Mouse (Mus musculus) kidney, embryonic 14.5 days (tissue): ENCODE measurements around the gene Gm17409. TPM values are rescaled to one million over a fixed set of nuclear protein-coding genes. Genes with fewer than 3 reads are reported as not detected.

ENCODE experiments used
- ATAC-seq: fragments of 200-750 bp; cut with Nextera tagmentation; 2 replicates; pipeline ENCODE4 v1.8.0; 2017; ENCODE audit warnings: moderate number of reproducible peaks, mild to moderate bottlenecking, moderate TSS enrichment, moderate library complexity; ENCODE audit not compliant: low FRiP score, low TSS enrichment
- H3K27ac ChIP-seq: fragments of 300-500 bp; sonication (generic); 2 replicates; pipeline ENCODE4 v1.5.1; 2014; ENCODE audit warnings: low read depth, mild to moderate bottlenecking, low read length, moderate library complexity, mixed read lengths
- H3K27me3 ChIP-seq: fragments of 300-500 bp; sonication (generic); 2 replicates; pipeline ENCODE4 v1.6.1; 2014; ENCODE audit warnings: mild to moderate bottlenecking, low read length; ENCODE audit not compliant: control insufficient read depth, insufficient read depth
- H3K36me3 ChIP-seq: fragments of 300-500 bp; sonication (generic); 2 replicates; pipeline ENCODE4 v1.6.1; 2014; ENCODE audit warnings: low read length, mixed read lengths; ENCODE audit not compliant: control insufficient read depth, insufficient read depth
- H3K4me1 ChIP-seq: fragments of 300-500 bp; sonication (generic); 2 replicates; pipeline ENCODE4 v1.6.1; 2014; ENCODE audit warnings: low read length, mixed read lengths; ENCODE audit not compliant: control insufficient read depth, insufficient read depth
- H3K4me2 ChIP-seq: fragments of 300-500 bp; sonication (generic); replicated peaks from 2 replicates; pipeline ENCODE4 v1.6.1; 2014; ENCODE audit warnings: low read depth, mild to moderate bottlenecking, low read length
- H3K4me3 ChIP-seq: fragments of 300-500 bp; sonication (generic); 2 replicates; pipeline ENCODE4 v1.5.1; 2014; ENCODE audit warnings: mild to moderate bottlenecking, low read length
- H3K9ac ChIP-seq: fragments of 300-500 bp; sonication (generic); 2 replicates; pipeline ENCODE4 v1.6.1; 2014; ENCODE audit warnings: low read depth, mild to moderate bottlenecking, low read length, moderate library complexity
- H3K9me3 ChIP-seq: fragments of 300-500 bp; sonication (generic); 2 replicates; pipeline ENCODE4 v1.6.1; 2016; ENCODE audit warnings: low read length; ENCODE audit not compliant: control insufficient read depth
- WGBS: fragments of 180-500 bp; shearing (Covaris S2); extraction: QIAGEN DNeasy Blood & Tissue Kit; methylation state at CpG from one replicate; pipeline ENCODE4 v1.1.7; 2014; 5-methylcytosine and 5-hydroxymethylcytosine counted together
- polyA plus RNA-seq: library from polyadenylated mRNA; unstranded; fragments of >200 nt; fragmentation: Nextera tagmentation; extraction: Ambion mirVana; gene quantifications from 2 replicates; pipeline ENCODE4 v1.2.1, GENCODE M21; 2014

Gene Gm17409
- polyA plus RNA-seq, result 0.20 TPM in 1 of 2 replicates, not detected in the other

- Histone ChIP-seq H3K27me3 (no peaks in the 10 kb centered on the region), H3K9me3 (peaks cover 3% of the 10 kb centered on the region; the same call in 1 of the 2 replicates), H3K4me2 (no peak within 1 kb of the TSS), H3K36me3 (peaks cover 50% of the 10 kb centered on the region), H3K27ac (no peak within 1 kb of the TSS), H3K4me1 (no peaks in the 10 kb centered on the region), H3K4me3 (no peak within 1 kb of the TSS), H3K9ac (no peak within 1 kb of the TSS)
- no peak for ATAC-seq
- 90% methylated on average over 7 of the region's 7 CpGs for WGBS
Measured at GRCm38 (mm10) chr2:58469816-58470215, at the start of gene Gm17409. Gene Gm17409 (plus strand): TSS chr2:58470116.

GRCm38 (mm10) chr2:58423319-58423718 lies 46.6 kb upstream of the Gm17409 start:
- H3K36me3 ChIP-seq, result no peaks in the 10 kb centered on the region
- H3K4me3 ChIP-seq, result no peak overlapping the region
- no peak overlapping the region for H3K27ac ChIP-seq
- H3K4me1 ChIP-seq, result no peaks in the 10 kb centered on the region
- H3K9me3 ChIP-seq, result no peaks in the 10 kb centered on the region
- ATAC-seq, result no peak
- H3K4me2 ChIP-seq, result no peak overlapping the region
- no peaks in the 10 kb centered on the region for H3K27me3 ChIP-seq
- WGBS, result 64% methylated on average over 5 of the region's 5 CpGs
- H3K9ac ChIP-seq, result no peak overlapping the region

- H3K4me1 ChIP-seq, result no peaks in the 10 kb centered on the region
- H3K36me3 ChIP-seq, result no peaks in the 10 kb centered on the region
- no peaks in the 10 kb centered on the region for H3K27me3 ChIP-seq
- no peak for ATAC-seq
- no peak overlapping the region for H3K4me3 ChIP-seq
- WGBS, result 91% methylated on average over 13 of the region's 13 CpGs
- H3K9me3 ChIP-seq, result no peaks in the 10 kb centered on the region
- no peak overlapping the region for H3K9ac ChIP-seq
- H3K4me2 ChIP-seq, result no peak overlapping the region
- no peak overlapping the region for H3K27ac ChIP-seq
Measured at GRCm38 (mm10) chr2:58425436-58426004, 44.4 kb upstream of the Gm17409 start.

- ATAC-seq, result no peak
- Histone ChIP-seq H3K4me3 (no peak overlapping the region), H3K4me1 (no peaks in the 10 kb centered on the region), H3K9ac (no peak overlapping the region), H3K9me3 (no peaks in the 10 kb centered on the region), H3K27ac (no peak overlapping the region), H3K36me3 (no peaks in the 10 kb centered on the region), H3K27me3 (no peaks in the 10 kb centered on the region), H3K4me2 (no peak overlapping the region)
- 94% methylated on average over 7 of the region's 7 CpGs for WGBS
Measured at GRCm38 (mm10) chr2:58432211-58432610, 37.7 kb upstream of the Gm17409 start.

GRCm38 (mm10) chr2:58433317-58433716 lies 36.6 kb upstream of the Gm17409 start:
- H3K36me3 ChIP-seq, result no peaks in the 10 kb centered on the region
- H3K4me2 ChIP-seq, result no peak overlapping the region
- no peaks in the 10 kb centered on the region for H3K9me3 ChIP-seq
- WGBS, result 94% methylated on average over 2 of the region's 2 CpGs
- no peak overlapping the region for H3K9ac ChIP-seq
- H3K4me1 ChIP-seq, result no peaks in the 10 kb centered on the region
- no peaks in the 10 kb centered on the region for H3K27me3 ChIP-seq
- H3K27ac ChIP-seq, result no peak overlapping the region
- H3K4me3 ChIP-seq, result no peak overlapping the region
- ATAC-seq, result no peak

- no peak for ATAC-seq
- H3K9ac ChIP-seq, result no peak overlapping the region
- H3K36me3 ChIP-seq, result no peaks in the 10 kb centered on the region
- no peaks in the 10 kb centered on the region for H3K27me3 ChIP-seq
- no peaks in the 10 kb centered on the region for H3K4me1 ChIP-seq
- no peak overlapping the region for H3K4me2 ChIP-seq
- no peak overlapping the region for H3K27ac ChIP-seq
- WGBS, result 99% methylated on average over 2 of the region's 2 CpGs
- no peak overlapping the region for H3K4me3 ChIP-seq
- no peaks in the 10 kb centered on the region for H3K9me3 ChIP-seq
Measured at GRCm38 (mm10) chr2:58434438-58434837, 35.5 kb upstream of the Gm17409 start.

GRCm38 (mm10) chr2:58435507-58435906 lies 34.4 kb upstream of the Gm17409 start:
- Histone ChIP-seq H3K4me2 (no peak overlapping the region), H3K9me3 (no peaks in the 10 kb centered on the region), H3K4me3 (no peak overlapping the region), H3K27ac (no peak overlapping the region), H3K4me1 (no peaks in the 10 kb centered on the region), H3K27me3 (no peaks in the 10 kb centered on the region), H3K36me3 (no peaks in the 10 kb centered on the region), H3K9ac (no peak overlapping the region)
- 89% methylated on average over 13 of the region's 13 CpGs for WGBS
- no peak for ATAC-seq

GRCm38 (mm10) chr2:58436911-58437310 lies 33.0 kb upstream of the Gm17409 start:
- Histone ChIP-seq H3K27ac (no peak overlapping the region), H3K36me3 (no peaks in the 10 kb centered on the region), H3K27me3 (no peaks in the 10 kb centered on the region), H3K4me2 (no peak overlapping the region), H3K9me3 (no peaks in the 10 kb centered on the region), H3K4me3 (no peak overlapping the region), H3K9ac (no peak overlapping the region), H3K4me1 (no peaks in the 10 kb centered on the region)
- no peak for ATAC-seq
- WGBS, result 97% methylated on average over 3 of the region's 3 CpGs

- WGBS, result 80% methylated on average over 4 of the region's 4 CpGs
- Histone ChIP-seq H3K9me3 (no peaks in the 10 kb centered on the region), H3K4me3 (no peak overlapping the region)
Measured at GRCm38 (mm10) chr2:58443163-58443562, 26.8 kb upstream of the Gm17409 start.

More at GRCm38 (mm10) chr2:58443163-58443562, 26.8 kb upstream of the Gm17409 start:
- Histone ChIP-seq H3K4me1 (no peaks in the 10 kb centered on the region), H3K27ac (no peak overlapping the region), H3K9ac (no peak overlapping the region), H3K27me3 (no peaks in the 10 kb centered on the region), H3K36me3 (peaks cover 16% of the 10 kb centered on the region), H3K4me2 (no peak overlapping the region)
- ATAC-seq, result no peak
